Mouse (Mus musculus) retina, adult 2 months (tissue): ENCODE data around the gene Hes1.
"Not testable (repeated sequence)": the region's sequence is repeated elsewhere in the genome, so short reads cannot be mapped to it uniquely, and the experiment has no call there.

ENCODE experiments used
- DNase-seq: peaks from one replicate; pipeline ENCODE4 v3.0.0-alpha.2; 2012; ENCODE audit warnings: low read depth, low spot score

Gene Hes1

GRCm38 (mm10) chr16:30069950-30070770 lies 6.0 kb downstream of the Hes1 start:
- no peak for DNase-seq

GRCm38 (mm10) chr16:30070771-30071191 lies 6.6 kb downstream of the Hes1 start:
- no peak for DNase-seq

GRCm38 (mm10) chr16:30073317-30073716 lies 9.1 kb downstream of the Hes1 start:
- DNase-seq: no peak

- DNase-seq: no peak
Measured at GRCm38 (mm10) chr16:30081498-30081897, 17.3 kb downstream of the Hes1 start.

- DNase-seq: no peak
Measured at GRCm38 (mm10) chr16:30081980-30082379, 17.8 kb downstream of the Hes1 start.

- no peak for DNase-seq
Measured at GRCm38 (mm10) chr16:30082965-30083364, 18.8 kb downstream of the Hes1 start.

- no peak for DNase-seq
Measured at GRCm38 (mm10) chr16:30083536-30083935, 19.4 kb downstream of the Hes1 start.

- no peak for DNase-seq
Measured at GRCm38 (mm10) chr16:30088646-30089045, 24.5 kb downstream of the Hes1 start.

GRCm38 (mm10) chr16:30090200-30090865 lies 26.1 kb downstream of the Hes1 start:
- no peak for DNase-seq

GRCm38 (mm10) chr16:30096050-30096449 lies 31.9 kb downstream of the Hes1 start:
- DNase-seq: no peak

- no peak for DNase-seq
Measured at GRCm38 (mm10) chr16:30096475-30096874, 32.3 kb downstream of the Hes1 start.

GRCm38 (mm10) chr16:30099124-30099523 lies 34.9 kb downstream of the Hes1 start:
- DNase-seq: no peak

- DNase-seq: no peak
Measured at GRCm38 (mm10) chr16:30102149-30102915, 38.1 kb downstream of the Hes1 start.

GRCm38 (mm10) chr16:30102982-30103381 lies 38.8 kb downstream of the Hes1 start:
- no peak for DNase-seq

- DNase-seq: no peak
Measured at GRCm38 (mm10) chr16:30103495-30103894, 39.3 kb downstream of the Hes1 start.

GRCm38 (mm10) chr16:30104363-30104762 lies 40.2 kb downstream of the Hes1 start:
- DNase-seq: no peak

- DNase-seq: no peak
Measured at GRCm38 (mm10) chr16:30105476-30105875, 41.3 kb downstream of the Hes1 start.

GRCm38 (mm10) chr16:30108167-30108566 lies 44.0 kb downstream of the Hes1 start:
- DNase-seq: not testable (repeated sequence)

- no peak for DNase-seq
Measured at GRCm38 (mm10) chr16:30110466-30110865, 46.3 kb downstream of the Hes1 start.

GRCm38 (mm10) chr16:30111069-30111468 lies 46.9 kb downstream of the Hes1 start:
- DNase-seq: no peak

- no peak for DNase-seq
Measured at GRCm38 (mm10) chr16:30111566-30111965, 47.4 kb downstream of the Hes1 start.

- DNase-seq: no peak
Measured at GRCm38 (mm10) chr16:30113170-30113569, 49.0 kb downstream of the Hes1 start.
